Mouse (Mus musculus): ENCODE results near the gene Fam13c.

DNA sequence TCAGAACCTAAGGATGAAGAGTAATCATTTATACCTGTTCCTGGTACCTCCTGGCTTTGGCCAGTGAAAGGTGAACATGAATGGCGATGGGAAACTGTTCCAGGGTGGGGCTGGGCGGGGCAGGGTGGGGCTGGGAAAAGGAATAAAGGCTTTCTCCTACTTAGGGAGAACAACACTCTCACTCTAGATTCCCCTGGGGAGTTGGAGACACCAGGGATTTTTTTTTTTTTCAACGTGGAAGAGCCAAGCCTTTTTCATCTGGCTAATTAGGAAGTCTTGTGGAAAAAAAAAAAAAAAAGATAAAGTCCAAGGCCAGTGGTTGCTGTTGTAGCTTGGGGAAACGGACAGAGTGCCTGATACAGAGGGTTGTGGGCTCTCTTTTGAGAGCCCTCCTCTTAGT, 7.5 kb downstream of the Fam13c start:
- TF ChIP-seq CTCF (IDR thresholded peaks at IDR 0.05; ENCODE audit: borderline replicate concordance, control insufficient read depth, extremely low read depth, insufficient read depth, low read length, poor library complexity) (no peak), POLR2A (IDR thresholded peaks at IDR 0.05; ENCODE audit: control insufficient read depth, extremely low read depth, insufficient read depth, low read length, poor library complexity) (no peak)
